Mouse (Mus musculus) bone marrow macrophage, adult 2 months (primary cell): ENCODE results near the gene Scgb1b7. TPM values are rescaled to one million over a fixed set of nuclear protein-coding genes. Genes with fewer than 3 reads are reported as not detected.
"Not testable (repeated sequence)": the region's sequence is repeated elsewhere in the genome, so short reads cannot be mapped to it uniquely, and the experiment has no call there.

Experiments
- H3K27ac ChIP-seq: 2 replicates; pipeline ENCODE4 v1.5.1; 2012; ENCODE audit warnings: low read depth, low read length; ENCODE audit not compliant: insufficient read depth
- H3K4me1 ChIP-seq: 2 replicates; pipeline ENCODE4 v1.6.1; 2012; ENCODE audit warnings: low read length; ENCODE audit not compliant: control insufficient read depth, insufficient read depth
- H3K4me3 ChIP-seq: 2 replicates; pipeline ENCODE4 v1.5.1; 2012; ENCODE audit warnings: mild to moderate bottlenecking, low read length, moderate library complexity; ENCODE audit not compliant: insufficient read depth
- polyA plus RNA-seq: library from polyadenylated mRNA; stranded (reverse); fragments of >200 nt; gene quantifications from 2 replicates; pipeline ENCODE4 v1.2.4, GENCODE M21; 2012; ENCODE audit not compliant: missing spikeins, insufficient read depth, insufficient read length

Scgb1b7 gene
- not detected in 2 replicates for polyA plus RNA-seq

- not testable (repeated sequence) for H3K27ac ChIP-seq, H3K4me3 ChIP-seq, H3K4me1 ChIP-seq
These were observed at the start of gene Scgb1b7 for GRCm38 (mm10) chr7:31712365-31712764. TSS of gene Scgb1b7 (plus strand) at chr7:31712665.

- H3K27ac ChIP-seq, H3K4me1 ChIP-seq, H3K4me3 ChIP-seq: not testable (repeated sequence)
These were observed 6.8 kb upstream of the Scgb1b7 start, which contains the start of gene Scgb2b7 for GRCm38 (mm10) chr7:31705657-31706056. TSS of gene Scgb2b7 (minus strand) at chr7:31705757.

Other genes starting within 250 kb of the Scgb1b7 start
- gene Scgb2b7, start 6.9 kb upstream of the Scgb1b7 start, polyA plus RNA-seq, result not detected in 2 replicates